8 mouse cellular contexts compared by ENCODE assay signal in the genomic region with DNA sequence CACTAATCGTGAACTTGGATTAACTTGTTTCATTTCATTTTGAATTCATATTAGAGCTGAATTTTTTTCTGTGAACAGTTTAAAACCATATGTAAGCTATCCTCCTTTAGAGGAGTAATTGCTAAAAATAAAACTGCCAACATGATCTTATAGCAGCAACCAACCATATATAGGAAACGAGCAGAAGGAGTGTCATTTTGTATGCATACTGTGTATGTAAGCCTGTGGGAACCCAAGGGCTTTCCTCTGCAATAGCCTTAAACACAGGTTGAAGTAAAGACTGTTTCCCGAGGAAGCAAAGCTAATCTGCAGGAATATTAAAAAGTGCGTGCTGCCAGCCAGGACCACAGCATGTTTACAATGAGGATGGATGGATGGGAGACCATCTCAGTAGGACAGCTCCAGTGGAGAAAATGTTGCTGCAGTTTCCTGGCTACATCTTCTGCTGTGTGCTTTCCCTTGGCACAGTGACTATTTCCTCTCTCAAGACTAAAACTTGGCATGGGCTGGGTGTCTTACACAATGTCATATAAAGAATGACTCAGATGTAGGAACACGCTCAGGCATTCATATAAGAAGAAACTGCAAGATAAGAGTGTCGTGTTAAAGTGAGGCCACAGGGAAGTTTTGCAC.
DNase-seq lines count a peak whose midpoint lies in the region; ATAC-seq and TF ChIP-seq lines count a peak whose summit lies in the region.
"Had no signal": no experiment of that assay in that cellular context is flagged by ENCODE, and none has a peak within 500 bp of the region (broad histone marks: within the 10 kb centered on the region; RNA-seq: fewer than 3 reads in every experiment).

No protein-coding gene starts in this region.

- H3K4me1 ChIP-seq in lung, embryonic 14.5 days (ENCODE audit: insufficient read depth), result no peaks in the 10 kb centered on the region
- H3K4me1 ChIP-seq: liver, embryonic 12.5 days had no signal

- no peaks in the 10 kb centered on the region for H3K27me3 ChIP-seq in lung, embryonic 14.5 days (ENCODE audit: insufficient read depth, low read length)
- H3K27me3 ChIP-seq: liver, embryonic 12.5 days had no signal

- DNase-seq in lung, embryonic 14.5 days, result peak; percentile 74
- DNase-seq in lung, postnatal 25 days (ENCODE audit: low spot score), result no peak
- DNase-seq in cerebellum, postnatal 25 days, result peak; percentile 27 to 29
- peak; percentile 42 to 73 for DNase-seq in frontal cortex, postnatal 36 days (ENCODE audit: low spot score in 2 of 2)
- DNase-seq in right cerebral cortex, postnatal 36 days (ENCODE audit: low spot score in 2 of 2), result peak; percentile 26 to 39
- no peak for DNase-seq in ovary, adult 18-20 months (ENCODE audit: low spot score)
- DNase-seq in thymus, postnatal 4 days, result no peak

- WGBS in lung, embryonic 14.5 days, result 43% methylated on average over 6 of the region's 6 CpGs

- H3K4me2 ChIP-seq in lung, embryonic 14.5 days, result no peak overlapping the region
- H3K4me2 ChIP-seq: liver, embryonic 12.5 days had no signal

- no peak for TF ChIP-seq CTCF in lung, embryonic 14.5 days (IDR thresholded peaks at IDR 0.05; ENCODE audit: low read depth)

- no peaks in the 10 kb centered on the region for H3K36me3 ChIP-seq in lung, embryonic 14.5 days (ENCODE audit: insufficient read depth)
- H3K36me3 ChIP-seq: liver, embryonic 12.5 days had no signal

- ATAC-seq in lung, embryonic 14.5 days (ENCODE audit: insufficient read depth), result peak; percentile 90
- ATAC-seq: liver, embryonic 12.5 days had no signal

- no peak overlapping the region for H3K27ac ChIP-seq in lung, embryonic 14.5 days (ENCODE audit: low read depth)
- H3K27ac ChIP-seq: liver, embryonic 12.5 days had no signal

- H3K9ac ChIP-seq in lung, embryonic 14.5 days, result no peak overlapping the region
- H3K9ac ChIP-seq: liver, embryonic 12.5 days had no signal

- H3K4me3 ChIP-seq in lung, embryonic 14.5 days (ENCODE audit: low read depth, low read length), result no peak overlapping the region
- H3K4me3 ChIP-seq: liver, embryonic 12.5 days had no signal

- H3K9me3 ChIP-seq in lung, embryonic 14.5 days (ENCODE audit: low read depth, low read length), result no peaks in the 10 kb centered on the region
- H3K9me3 ChIP-seq: liver, embryonic 12.5 days had no signal

Comparison
In these comparisons a context has a peak if more than half of its experiments do, and no peak if none do; other contexts are left out.
1. DNase-seq: peak in lung, embryonic 14.5 days (single experiment), cerebellum, postnatal 25 days (2 of 2), frontal cortex, postnatal 36 days (2 of 2) and right cerebral cortex, postnatal 36 days (2 of 2); none in lung, postnatal 25 days (single experiment), ovary, adult 18-20 months (single experiment) and thymus, postnatal 4 days (single experiment).